Mouse (Mus musculus): Measurements from ENCODE around the gene Xrcc6.

DNA sequence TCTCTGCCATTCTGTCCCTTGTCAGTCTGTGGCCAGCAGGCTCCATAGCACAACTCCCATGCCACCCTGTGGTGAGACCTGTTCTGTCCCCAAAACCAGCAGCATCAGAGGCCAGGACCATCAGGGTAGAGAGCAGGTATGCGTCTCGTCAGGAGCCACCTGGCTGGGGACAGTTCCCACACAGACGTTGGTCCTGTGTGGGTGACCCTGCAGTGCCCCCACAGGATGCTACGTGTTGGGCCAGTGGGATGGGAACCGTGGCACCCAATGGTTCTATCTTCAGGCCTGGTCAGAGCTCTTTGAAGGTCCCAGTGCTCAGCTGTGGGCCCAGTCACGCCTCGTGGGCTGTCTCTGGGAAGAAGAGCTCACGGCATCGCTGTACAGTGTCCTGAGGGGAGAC lies 36.5 kb upstream of the Xrcc6 start:
- TF ChIP-seq POLR2A (IDR thresholded peaks at IDR 0.05; ENCODE audit: low read depth, low read length) (no peak), CTCF (IDR thresholded peaks at IDR 0.05; ENCODE audit: extremely low read depth, insufficient read length, insufficient replicate concordance, low read depth, low read length) (no peak)

All from small intestine, adult 2 months (tissue).